Mouse (Mus musculus) lung, embryonic 15.5 days (tissue): ENCODE data around the gene Exoc2. TPM values are rescaled to one million over a fixed set of nuclear protein-coding genes. Genes with fewer than 3 reads are reported as not detected.

ENCODE experiments used
- ATAC-seq: fragments of 200-750 bp; cut with Nextera tagmentation; 2 replicates; pipeline ENCODE4 v1.8.0; 2017; ENCODE audit warnings: moderate number of reproducible peaks, borderline replicate concordance; ENCODE audit not compliant: low FRiP score, low TSS enrichment; ENCODE audit errors: extremely low read depth
- H3K27ac ChIP-seq: fragments of 300-500 bp; sonication (generic); 2 replicates; pipeline ENCODE4 v1.5.1; 2015; ENCODE audit warnings: moderate library complexity, mild to moderate bottlenecking, inconsistent platforms
- H3K27me3 ChIP-seq: fragments of 300-500 bp; sonication (generic); 2 replicates; pipeline ENCODE4 v1.6.1; 2015; ENCODE audit warnings: inconsistent platforms
- H3K36me3 ChIP-seq: fragments of 300-500 bp; sonication (generic); 2 replicates; pipeline ENCODE4 v1.6.1; 2015; ENCODE audit warnings: inconsistent platforms
- H3K4me1 ChIP-seq: fragments of 300-500 bp; sonication (generic); 2 replicates; pipeline ENCODE4 v1.6.1; 2015; ENCODE audit warnings: inconsistent platforms
- H3K4me2 ChIP-seq: fragments of 300-500 bp; sonication (generic); 2 replicates; pipeline ENCODE4 v1.6.1; 2015; ENCODE audit warnings: inconsistent platforms, mild to moderate bottlenecking, moderate library complexity
- H3K4me3 ChIP-seq: fragments of 300-500 bp; sonication (generic); 2 replicates; pipeline ENCODE4 v1.5.1; 2015; ENCODE audit warnings: mild to moderate bottlenecking, inconsistent platforms
- H3K9ac ChIP-seq: fragments of 300-500 bp; sonication (generic); 2 replicates; pipeline ENCODE4 v1.6.1; 2015; ENCODE audit warnings: inconsistent platforms
- H3K9me3 ChIP-seq: fragments of 300-500 bp; sonication (generic); 2 replicates; pipeline ENCODE4 v1.6.1; 2016; ENCODE audit warnings: inconsistent platforms
- WGBS: fragments of 180-500 bp; shearing (Covaris S2); methylation state at CpG from one replicate; pipeline ENCODE4 v1.1.7; 2015; 5-methylcytosine and 5-hydroxymethylcytosine counted together
- polyA plus RNA-seq: library from polyadenylated mRNA; unstranded; fragments of >200 nt; fragmentation: Nextera tagmentation; extraction: Ambion mirVana; gene quantifications from 2 replicates; pipeline ENCODE4 v1.2.1, GENCODE M21; 2015

Exoc2 gene
- polyA plus RNA-seq, 1 experiment from 2014 or later, result 36.8 TPM

GRCm38 (mm10) chr13:30787556-30787955 is 186.3 kb downstream of the Exoc2 start:
- Histone ChIP-seq H3K27ac (no peak overlapping the region), H3K4me2 (no peak overlapping the region), H3K4me1 (0 out of 2 replicates have a peak, but pooled peaks cover 3% of the 10 kb centered on the region), H3K27me3 (no peaks in the 10 kb centered on the region), H3K9me3 (no peaks in the 10 kb centered on the region), H3K36me3 (no peaks in the 10 kb centered on the region), H3K9ac (no peak overlapping the region), H3K4me3 (no peak overlapping the region)
- WGBS, result 84% methylated on average over 2 of the region's 2 CpGs
- ATAC-seq, result no peak

GRCm38 (mm10) chr13:30787036-30787320 is 186.9 kb downstream of the Exoc2 start:
- H3K4me2 ChIP-seq, result no peak overlapping the region
- ATAC-seq, result no peak
- WGBS, result 83% methylated on average over 2 of the region's 2 CpGs

GRCm38 (mm10) chr13:30786235-30787035 is 187.5 kb downstream of the Exoc2 start:
- Histone ChIP-seq H3K27me3 (no peaks in the 10 kb centered on the region), H3K4me3 (no peak overlapping the region), H3K36me3 (no peaks in the 10 kb centered on the region), H3K9ac (no peak overlapping the region), H3K4me1 (0 out of 2 replicates have a peak, but pooled peaks cover 8% of the 10 kb centered on the region), H3K27ac (no peak overlapping the region), H3K9me3 (no peaks in the 10 kb centered on the region), H3K4me2 (no peak overlapping the region)
- ATAC-seq, result no peak
- 61% methylated on average over 5 of the region's 5 CpGs for WGBS

More at GRCm38 (mm10) chr13:30787036-30787320, 186.9 kb downstream of the Exoc2 start:
- H3K4me3 ChIP-seq, result no peak overlapping the region
- H3K9ac ChIP-seq, result no peak overlapping the region
- no peaks in the 10 kb centered on the region for H3K9me3 ChIP-seq
- H3K4me1 ChIP-seq, result 0 out of 2 replicates have a peak, but pooled peaks cover 6% of the 10 kb centered on the region
- no peaks in the 10 kb centered on the region for H3K27me3 ChIP-seq
- no peak overlapping the region for H3K27ac ChIP-seq
- no peaks in the 10 kb centered on the region for H3K36me3 ChIP-seq

- H3K27me3 ChIP-seq, result no peaks in the 10 kb centered on the region
- no peak overlapping the region for H3K27ac ChIP-seq
- H3K36me3 ChIP-seq, result no peaks in the 10 kb centered on the region
- 68% methylated on average over 4 of the region's 4 CpGs for WGBS
- no peak for ATAC-seq
- H3K4me2 ChIP-seq, result no peak overlapping the region
- 0 out of 2 replicates have a peak, but pooled peaks cover 8% of the 10 kb centered on the region for H3K4me1 ChIP-seq
- H3K9ac ChIP-seq, result no peak overlapping the region
- H3K9me3 ChIP-seq, result no peaks in the 10 kb centered on the region
- no peak overlapping the region for H3K4me3 ChIP-seq
Measured at GRCm38 (mm10) chr13:30785423-30786040, 188.4 kb downstream of the Exoc2 start.

GRCm38 (mm10) chr13:30782419-30782818 is 191.5 kb downstream of the Exoc2 start:
- no peak overlapping the region for H3K4me3 ChIP-seq
- no peaks in the 10 kb centered on the region for H3K36me3 ChIP-seq
- H3K4me1 ChIP-seq, result 0 out of 2 replicates have a peak, but pooled peaks cover 8% of the 10 kb centered on the region
- no peak overlapping the region for H3K9ac ChIP-seq
- WGBS, result 40% methylated on average over 8 of the region's 8 CpGs
- no peaks in the 10 kb centered on the region for H3K27me3 ChIP-seq
- no peak for ATAC-seq
- H3K9me3 ChIP-seq, result no peaks in the 10 kb centered on the region
- no peak overlapping the region for H3K27ac ChIP-seq
- H3K4me2 ChIP-seq, result no peak overlapping the region

GRCm38 (mm10) chr13:30781905-30782304 is 192.0 kb downstream of the Exoc2 start:
- Histone ChIP-seq H3K27me3 (no peaks in the 10 kb centered on the region), H3K36me3 (no peaks in the 10 kb centered on the region), H3K4me2 (no peak overlapping the region), H3K9ac (no peak overlapping the region), H3K27ac (no peak overlapping the region), H3K4me3 (no peak overlapping the region), H3K4me1 (0 out of 2 replicates have a peak, but pooled peaks cover 8% of the 10 kb centered on the region), H3K9me3 (no peaks in the 10 kb centered on the region)
- ATAC-seq, result no peak; the same call in 1 of the 2 replicates
- WGBS, result 7% methylated on average over 2 of the region's 2 CpGs

GRCm38 (mm10) chr13:30777678-30778179 is 196.2 kb downstream of the Exoc2 start:
- Histone ChIP-seq H3K4me3 (no peak overlapping the region), H3K27me3 (no peaks in the 10 kb centered on the region), H3K4me1 (0 out of 2 replicates have a peak, but pooled peaks cover 6% of the 10 kb centered on the region), H3K27ac (no peak overlapping the region), H3K9me3 (no peaks in the 10 kb centered on the region), H3K9ac (no peak overlapping the region), H3K4me2 (no peak overlapping the region), H3K36me3 (no peaks in the 10 kb centered on the region)
- no peak for ATAC-seq
- 54% methylated on average over 11 of the region's 11 CpGs for WGBS

- 83% methylated on average over 2 of the region's 2 CpGs for WGBS
- Histone ChIP-seq H3K9ac (no peak overlapping the region), H3K4me1 (no peaks in the 10 kb centered on the region)
Measured at GRCm38 (mm10) chr13:30776021-30776420, 197.9 kb downstream of the Exoc2 start.

GRCm38 (mm10) chr13:30767477-30768127 is 206.3 kb downstream of the Exoc2 start:
- no peaks in the 10 kb centered on the region for H3K36me3 ChIP-seq
- H3K4me3 ChIP-seq, result no peak overlapping the region
- H3K27me3 ChIP-seq, result no peaks in the 10 kb centered on the region
- no peaks in the 10 kb centered on the region for H3K9me3 ChIP-seq
- H3K4me2 ChIP-seq, result no peak overlapping the region
- H3K9ac ChIP-seq, result no peak overlapping the region
- no peak overlapping the region for H3K27ac ChIP-seq
- H3K4me1 ChIP-seq, result peaks cover 12% of the 10 kb centered on the region
- 56% methylated on average over 6 of the region's 6 CpGs for WGBS
- ATAC-seq, result no peak

More at GRCm38 (mm10) chr13:30776021-30776420, 197.9 kb downstream of the Exoc2 start:
- H3K4me2 ChIP-seq, result no peak overlapping the region
- H3K27ac ChIP-seq, result no peak overlapping the region
- no peaks in the 10 kb centered on the region for H3K27me3 ChIP-seq
- ATAC-seq, result no peak
- no peak overlapping the region for H3K4me3 ChIP-seq
- H3K36me3 ChIP-seq, result no peaks in the 10 kb centered on the region
- no peaks in the 10 kb centered on the region for H3K9me3 ChIP-seq

GRCm38 (mm10) chr13:30766636-30767476 is 207.0 kb downstream of the Exoc2 start:
- no peak overlapping the region for H3K27ac ChIP-seq
- no peak for ATAC-seq
- H3K4me1 ChIP-seq, result peaks cover 12% of the 10 kb centered on the region
- H3K9me3 ChIP-seq, result no peaks in the 10 kb centered on the region
- H3K4me3 ChIP-seq, result no peak overlapping the region
- no peak overlapping the region for H3K4me2 ChIP-seq
- H3K27me3 ChIP-seq, result no peaks in the 10 kb centered on the region
- WGBS, result 83% methylated on average over 5 of the region's 5 CpGs
- no peak overlapping the region for H3K9ac ChIP-seq
- no peaks in the 10 kb centered on the region for H3K36me3 ChIP-seq

- Histone ChIP-seq H3K9ac (no peak overlapping the region), H3K4me2 (no peak overlapping the region), H3K9me3 (no peaks in the 10 kb centered on the region), H3K4me3 (no peak overlapping the region), H3K27ac (no peak overlapping the region), H3K4me1 (peaks cover 12% of the 10 kb centered on the region), H3K36me3 (no peaks in the 10 kb centered on the region), H3K27me3 (no peaks in the 10 kb centered on the region)
- 63% methylated on average over 5 of the region's 5 CpGs for WGBS
- ATAC-seq, result no peak
Measured at GRCm38 (mm10) chr13:30765906-30766305, 208.0 kb downstream of the Exoc2 start.
